10 mouse cellular contexts compared by ENCODE assay signal in genomic region chr6:115609121-115609520, GRCm38 (mm10). TPM values are rescaled to one million over a fixed set of nuclear protein-coding genes. Genes with fewer than 3 reads are reported as not detected.
A peak's percentile ranks its signal among the peaks of the same experiment; 100 is the strongest.
DNase-seq lines count a peak whose midpoint lies in the region; ATAC-seq and TF ChIP-seq lines count a peak whose summit lies in the region.
"Had no signal": no experiment of that assay in that cellular context is flagged by ENCODE, and none has a peak within 500 bp of the region (broad histone marks: within the 10 kb centered on the region; RNA-seq: fewer than 3 reads in every experiment).

No protein-coding gene starts in this region.

- no peak overlapping the region for H3K4me2 ChIP-seq in lung, postnatal 0 days (replicated peaks; ENCODE audit: low read depth, low read length)
- H3K4me2 ChIP-seq: heart, embryonic 13.5 days had no signal

- H3K27me3 ChIP-seq in lung, postnatal 0 days (replicated peaks; ENCODE audit: insufficient read depth, low read length): no peaks in the 10 kb centered on the region
- H3K27me3 ChIP-seq: heart, embryonic 13.5 days had no signal

- 69% methylated on average over 3 of the region's 3 CpGs for WGBS in lung, postnatal 0 days

- peak; percentile 71 for TF ChIP-seq CTCF in lung, postnatal 0 days (IDR thresholded peaks at IDR 0.05)

- no peak overlapping the region for H3K9ac ChIP-seq in lung, postnatal 0 days (replicated peaks; ENCODE audit: low read depth)
- H3K9ac ChIP-seq: heart, embryonic 13.5 days had no signal

- H3K9me3 ChIP-seq in lung, postnatal 0 days (ENCODE audit: low read length): no peaks in the 10 kb centered on the region
- H3K9me3 ChIP-seq: heart, embryonic 13.5 days had no signal

- no peak overlapping the region for H3K4me3 ChIP-seq in lung, postnatal 0 days (ENCODE audit: low read depth, low read length)
- H3K4me3 ChIP-seq: heart, embryonic 13.5 days had no signal

- ATAC-seq in lung, postnatal 0 days: no peak

- H3K36me3 ChIP-seq in lung, postnatal 0 days (ENCODE audit: insufficient read depth, low read length): peaks cover 18% of the 10 kb centered on the region

- no peak overlapping the region for H3K27ac ChIP-seq in lung, postnatal 0 days (ENCODE audit: low read length)
- H3K27ac ChIP-seq: heart, embryonic 13.5 days had no signal

- TF ChIP-seq EP300 in lung, postnatal 0 days (IDR thresholded peaks at IDR 0.05): no peak

- H3K4me1 ChIP-seq in lung, postnatal 0 days (ENCODE audit: insufficient read depth, low read depth, low read length): no peaks in the 10 kb centered on the region

- intact Hi-C loops in heart, postnatal 10 days (cut with DNase I): loop anchor here (5.0 kb wide), 2 partner anchors 62 to 163 kb away; partner anchors contain the start of gene Cand2

- DNase-seq in heart, postnatal 4 days: peak; percentile 31
- DNase-seq in heart, postnatal 10 days: no peak
- DNase-seq in A20 (ENCODE audit: low read depth, low spot score) (peak; percentile 49), MN1 (ENCODE audit: low spot score) (no peak)
- DNase-seq in T-cell, adult 2 months (ENCODE audit: low spot score): peak; percentile 29
- DNase-seq in lung, postnatal 0 days (ENCODE audit: low spot score): no peak
- DNase-seq in right cerebral cortex, postnatal 36 days (ENCODE audit: low spot score in 2 of 2): no peak
- DNase-seq in right cerebral cortex, adult 18-20 months: no peak

RNA-seq across cellular contexts. Expression of gene Mkrn2, which starts 7.4 kb away (rescaled TPM):
- total RNA-seq in heart, postnatal 4 days (2021): 10 to 100 TPM; 26.1 to 26.8 TPM
- total RNA-seq in heart, postnatal 10 days (2021): 10 to 100 TPM; 28.2 to 31.3 TPM
- polyA plus RNA-seq in lung, postnatal 0 days (2015; fragmentation: Nextera tagmentation; extraction: Ambion mirVana): 18.8 and 21.3 TPM in 2 replicates

RNA-seq across cellular contexts. Expression of gene Mkrn2os, which starts 16.7 kb away (rescaled TPM):
- under 1 TPM in 1 of 2 experiments, not detected in 1; 0.17 TPM for total RNA-seq in heart, postnatal 4 days (2021)
- under 1 TPM in 1 of 2 experiments, not detected in 1; 0.17 TPM for total RNA-seq in heart, postnatal 10 days (2021)
- polyA plus RNA-seq in lung, postnatal 0 days (2015; fragmentation: Nextera tagmentation; extraction: Ambion mirVana): 0.46 and 0.58 TPM in 2 replicates
- total RNA-seq: adrenal gland, postnatal 36 days had no signal

Comparison
In these comparisons a context has a peak if more than half of its experiments do, and no peak if none do; other contexts are left out.
1. DNase-seq: peak in heart, postnatal 4 days (single experiment), A20 (single experiment) and T-cell, adult 2 months (single experiment); none in heart, postnatal 10 days (0 of 2), lung, postnatal 0 days (single experiment), MN1 (single experiment), right cerebral cortex, postnatal 36 days (0 of 2) and right cerebral cortex, adult 18-20 months (single experiment).